Mouse (Mus musculus): ENCODE measurements at regions not wholly inside any gene's neighbourhood (a gene's known extent, or its start where the extent isn't known, plus 50 kb on each side); places are given as distances from the start of the nearest gene placed in this dataset.

GRCm38 (mm10) chr12:46138646-46139045, 680.1 kb downstream of the Nova1 start:
- no peak for DNase-seq

- DNase-seq, result no peak
Observed at GRCm38 (mm10) chr12:46125867-46126266, 692.9 kb downstream of the Nova1 start.

GRCm38 (mm10) chr12:46111352-46111751, 707.4 kb downstream of the Nova1 start:
- no peak for DNase-seq

DNA sequence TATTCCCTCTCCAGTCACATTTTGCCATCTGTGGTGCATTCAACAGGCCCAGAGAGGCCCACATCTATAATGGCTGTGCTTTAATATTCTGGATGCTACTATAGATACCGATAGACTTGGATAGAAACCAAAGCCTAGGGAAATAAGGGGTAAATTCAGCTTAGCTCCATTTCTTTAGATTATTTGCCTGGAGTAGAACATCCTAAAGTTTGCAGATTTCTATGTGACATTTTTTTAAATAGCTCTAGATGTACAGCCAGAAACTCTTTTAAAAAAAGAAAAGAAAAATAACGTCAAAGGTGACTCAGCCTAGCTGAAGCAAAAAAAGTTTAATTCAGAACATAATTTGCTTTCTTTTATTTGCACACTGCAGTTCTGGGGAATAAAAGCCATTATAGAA, 735.4 kb downstream of the Nova1 start:
- no peak for DNase-seq

DNA sequence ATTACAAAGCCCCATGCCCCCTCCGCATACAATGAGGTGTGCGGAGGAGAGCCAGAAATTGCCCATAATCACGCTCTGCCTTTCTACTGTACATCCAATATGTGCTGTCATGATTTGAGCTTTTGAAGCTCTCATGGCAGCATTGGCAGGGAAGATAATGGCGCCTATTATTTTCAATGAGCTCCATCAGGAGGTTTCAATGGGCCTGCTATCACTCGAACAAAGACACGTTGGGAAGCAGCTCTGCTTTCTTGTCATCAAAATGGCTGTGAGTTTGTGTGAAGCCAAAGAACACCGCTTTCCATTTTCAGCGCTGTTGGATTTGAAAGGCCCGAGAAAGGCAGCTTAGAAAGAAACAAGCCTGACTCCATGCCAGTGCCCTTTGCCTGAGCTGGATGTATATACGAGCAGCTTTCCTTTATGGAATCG, 742.9 kb downstream of the Nova1 start:
- no peak for DNase-seq

- no peak for DNase-seq
Observed at GRCm38 (mm10) chr12:46075355-46075754, 743.4 kb downstream of the Nova1 start.

GRCm38 (mm10) chr12:46066896-46067295, 751.8 kb downstream of the Nova1 start:
- no peak for DNase-seq

DNA sequence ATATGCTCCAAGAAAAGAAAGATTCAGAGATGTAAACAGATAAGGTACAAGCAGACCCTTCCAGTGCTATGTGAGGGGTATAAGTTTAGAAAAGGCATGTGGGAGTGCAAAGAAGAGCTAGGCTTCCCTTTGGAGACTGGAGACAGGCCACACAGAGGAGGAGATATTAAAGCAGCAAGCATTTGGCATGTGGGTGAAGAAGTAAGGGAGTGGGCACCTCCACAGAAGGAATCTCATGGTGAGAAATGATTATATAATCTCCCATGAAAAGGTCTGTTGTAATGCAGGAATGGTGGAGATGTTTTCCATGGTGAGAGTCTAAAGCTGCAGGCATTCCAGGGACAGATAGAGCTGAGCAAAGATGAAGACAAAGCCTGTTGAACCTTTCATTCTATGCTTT, 778.1 kb downstream of the Nova1 start:
- no peak for DNase-seq

DNA sequence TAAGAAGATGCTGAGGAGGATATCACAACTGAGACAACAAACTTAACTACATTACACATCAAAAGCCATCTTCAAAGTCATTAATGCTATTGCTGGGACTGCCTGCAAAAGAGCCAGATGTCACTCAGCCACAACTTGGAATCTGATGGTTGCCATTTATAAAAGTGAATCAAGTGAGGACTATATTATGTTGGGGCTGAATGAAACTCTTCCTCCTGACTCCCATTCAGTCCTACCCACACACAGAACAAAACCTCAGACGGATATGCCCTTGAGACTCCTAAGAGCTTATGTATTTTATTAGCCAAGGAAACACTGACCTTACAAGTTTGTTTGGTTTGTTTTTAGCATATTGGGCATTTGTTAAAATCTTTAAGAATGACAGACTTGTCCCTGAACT, 778.5 kb downstream of the Nova1 start:
- DNase-seq, result no peak

GRCm38 (mm10) chr12:46036540-46037094, 782.1 kb downstream of the Nova1 start:
- DNase-seq, result no peak

DNA sequence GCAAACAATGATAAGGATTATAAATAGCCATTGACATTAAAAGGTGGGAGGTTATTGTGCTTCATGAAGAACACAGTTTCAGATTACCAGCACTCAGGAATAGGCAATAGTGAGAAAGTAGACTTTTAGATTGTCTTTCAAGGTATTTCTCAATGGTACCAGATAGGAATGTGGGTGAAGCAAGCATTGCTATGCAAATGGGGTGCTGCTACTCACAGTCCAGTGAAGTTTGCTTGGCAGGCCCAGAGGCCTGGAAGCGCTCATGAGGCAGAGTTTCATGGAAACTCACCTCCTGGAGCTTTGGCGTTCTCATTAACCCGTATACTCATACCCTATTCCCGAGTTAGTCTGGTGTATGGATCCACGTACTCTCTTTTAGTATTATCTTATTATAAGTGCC, 793.5 kb downstream of the Nova1 start:
- no peak for DNase-seq

DNA sequence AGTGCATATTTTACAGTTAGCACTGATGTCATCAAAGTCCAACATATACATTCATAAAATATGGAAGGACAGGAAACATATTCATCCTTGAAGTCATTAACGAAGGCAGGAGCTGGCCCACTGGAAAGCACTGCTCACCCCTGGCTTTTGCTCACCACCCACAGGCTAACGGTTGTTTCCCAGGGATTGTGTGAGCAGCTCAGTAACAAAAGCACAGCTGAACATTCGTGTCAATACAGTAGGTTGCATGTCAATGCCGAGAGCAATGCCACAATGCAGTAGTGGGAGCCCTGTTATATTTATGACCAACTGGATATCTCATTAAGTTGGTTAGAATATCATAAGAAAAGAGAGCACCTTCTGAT, 797.2 kb downstream of the Nova1 start:
- DNase-seq, result no peak

GRCm38 (mm10) chr12:46020835-46021545, 797.7 kb downstream of the Nova1 start:
- no peak for DNase-seq

DNA sequence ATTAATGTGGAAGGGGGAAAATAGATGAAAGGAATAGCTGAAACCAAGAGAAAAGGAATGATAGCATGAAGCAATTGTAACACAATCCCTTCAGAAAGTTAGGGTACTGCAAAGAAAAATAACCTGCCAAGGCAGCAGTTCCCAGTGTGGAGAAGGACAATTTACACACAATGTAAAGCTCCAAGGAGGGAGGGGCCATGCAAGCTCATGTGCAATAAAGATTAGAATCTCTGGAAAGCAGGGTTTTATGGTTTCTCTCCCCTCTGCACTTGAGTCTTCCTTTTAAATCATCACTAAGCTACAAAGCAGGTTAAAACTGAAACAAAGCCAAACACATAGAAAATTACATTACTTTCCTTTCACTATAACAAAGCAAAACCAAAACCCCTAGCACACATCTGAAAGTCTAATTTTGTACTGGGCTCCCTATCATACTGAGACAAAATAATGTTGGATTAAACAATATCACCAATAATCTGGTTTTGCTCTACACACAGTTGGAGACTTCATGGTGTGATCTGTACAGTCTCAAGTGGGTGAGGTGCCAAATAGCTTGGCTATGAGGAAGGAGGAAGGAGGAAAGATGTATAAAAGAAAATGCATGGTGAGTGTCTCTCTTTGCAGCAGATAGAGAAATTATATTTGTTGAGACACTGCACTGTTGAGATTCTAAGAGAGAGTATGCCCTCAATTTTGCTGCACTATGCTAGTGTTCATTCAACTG, 840.9 kb downstream of the Nova1 start:
- DNase-seq, result no peak

- no peak for DNase-seq
Observed at GRCm38 (mm10) chr12:45975780-45976179, 842.9 kb downstream of the Nova1 start.

- DNase-seq, result no peak
Observed at GRCm38 (mm10) chr12:45970472-45970871, 848.3 kb downstream of the Nova1 start.

DNA sequence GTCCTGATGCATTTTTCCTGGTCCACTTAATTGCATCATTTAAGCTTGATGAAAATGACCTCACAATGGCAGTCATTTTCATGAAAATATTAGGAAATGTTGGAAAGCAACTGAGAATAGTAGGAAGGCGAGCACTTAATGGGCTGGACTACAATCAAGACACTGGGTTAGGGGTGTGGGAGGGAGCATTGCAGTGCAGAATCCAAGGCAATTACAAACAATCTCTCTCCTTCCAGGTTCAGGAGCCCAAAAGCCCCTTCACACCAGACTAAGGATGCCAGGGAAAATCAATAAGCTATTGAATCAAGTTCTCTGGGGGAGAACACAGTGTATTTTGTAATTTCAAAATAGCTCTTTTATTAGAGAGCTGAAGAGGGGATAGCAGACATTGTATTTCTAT, 848.8 kb downstream of the Nova1 start:
- no peak for DNase-seq

DNA sequence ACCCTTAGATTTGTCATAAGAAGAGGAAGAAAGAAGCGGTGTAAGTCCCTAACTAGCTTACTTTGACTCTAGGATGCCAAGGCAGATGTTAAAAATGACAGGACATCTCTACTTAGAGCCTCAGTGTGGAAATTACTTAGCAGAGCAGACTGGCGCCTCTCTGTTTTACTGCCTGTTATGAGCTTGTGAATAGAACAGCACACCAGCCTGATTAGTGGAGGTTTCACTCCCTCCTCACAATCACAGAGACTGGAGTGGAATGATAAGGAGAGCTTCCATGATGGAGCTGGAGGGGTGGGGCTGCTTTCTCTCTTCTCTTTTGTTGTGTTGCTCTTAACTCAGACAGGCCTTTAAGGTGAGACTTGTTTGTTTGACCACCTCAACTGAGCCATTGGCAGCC, 871.8 kb downstream of the Nova1 start:
- DNase-seq, result no peak

- DNase-seq, result no peak
Observed at GRCm38 (mm10) chr12:45944464-45944863, 870.0 kb upstream of the Stxbp6 start.

DNA sequence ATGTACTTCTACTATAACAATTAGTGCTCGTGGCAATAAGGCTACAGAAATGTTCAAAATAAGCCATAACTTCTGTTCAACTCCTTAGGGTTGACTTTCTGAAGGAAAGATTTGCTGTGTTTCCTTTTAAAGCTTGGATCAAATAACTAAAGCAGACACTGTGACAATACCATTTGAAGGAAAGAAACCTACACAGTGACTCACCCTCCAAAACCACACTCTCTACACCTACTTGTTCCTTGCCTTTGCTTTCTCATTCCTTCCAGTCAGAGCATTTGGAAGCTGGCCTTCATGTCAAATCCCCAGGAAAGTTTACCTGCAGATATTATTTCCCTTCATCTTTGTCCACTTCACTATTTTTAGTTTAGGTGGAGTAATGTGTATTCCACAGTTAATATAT, 867.9 kb upstream of the Stxbp6 start:
- DNase-seq, result no peak

GRCm38 (mm10) chr12:45933388-45933787, 858.9 kb upstream of the Stxbp6 start:
- no peak for DNase-seq

DNA sequence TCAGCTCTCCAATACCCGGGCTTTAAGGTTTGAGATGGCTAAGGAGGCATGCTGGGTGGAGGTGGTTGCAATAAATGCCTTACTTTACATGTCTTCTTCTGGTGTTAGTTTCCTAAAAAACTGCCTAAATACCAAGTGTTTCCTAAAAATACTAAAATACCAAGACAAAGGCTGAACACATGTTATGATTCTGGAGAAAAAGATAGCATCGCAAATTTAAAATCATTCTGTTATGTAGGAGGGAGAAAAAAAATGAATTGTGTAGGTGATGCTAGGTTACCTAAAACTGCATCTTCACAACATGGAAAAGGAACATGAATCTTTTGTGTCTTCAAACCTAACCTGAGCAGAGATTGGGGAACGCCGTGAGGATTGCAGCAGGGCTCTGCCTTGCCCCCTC, 857.7 kb upstream of the Stxbp6 start:
- DNase-seq, result no peak

DNA sequence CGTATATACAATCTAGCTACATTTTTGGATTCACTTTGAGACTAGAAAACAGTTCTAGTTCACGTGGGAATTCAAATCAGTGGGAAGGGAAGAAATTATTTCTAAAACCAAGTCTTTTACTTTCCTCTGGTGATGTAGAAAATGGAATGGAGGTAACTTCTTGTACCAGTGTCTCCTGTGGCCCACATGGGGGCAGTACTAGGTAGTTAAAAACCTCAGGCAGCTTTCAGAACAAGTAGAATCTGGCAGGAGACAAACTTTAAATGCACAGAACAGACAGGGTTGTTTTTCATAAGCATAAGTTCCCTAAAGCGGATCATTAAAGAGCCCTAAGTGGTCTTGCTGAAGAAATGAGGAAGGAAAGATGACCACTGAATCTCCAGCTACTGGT, 855.2 kb upstream of the Stxbp6 start:
- DNase-seq, result peak; percentile 12 to 18

DNA sequence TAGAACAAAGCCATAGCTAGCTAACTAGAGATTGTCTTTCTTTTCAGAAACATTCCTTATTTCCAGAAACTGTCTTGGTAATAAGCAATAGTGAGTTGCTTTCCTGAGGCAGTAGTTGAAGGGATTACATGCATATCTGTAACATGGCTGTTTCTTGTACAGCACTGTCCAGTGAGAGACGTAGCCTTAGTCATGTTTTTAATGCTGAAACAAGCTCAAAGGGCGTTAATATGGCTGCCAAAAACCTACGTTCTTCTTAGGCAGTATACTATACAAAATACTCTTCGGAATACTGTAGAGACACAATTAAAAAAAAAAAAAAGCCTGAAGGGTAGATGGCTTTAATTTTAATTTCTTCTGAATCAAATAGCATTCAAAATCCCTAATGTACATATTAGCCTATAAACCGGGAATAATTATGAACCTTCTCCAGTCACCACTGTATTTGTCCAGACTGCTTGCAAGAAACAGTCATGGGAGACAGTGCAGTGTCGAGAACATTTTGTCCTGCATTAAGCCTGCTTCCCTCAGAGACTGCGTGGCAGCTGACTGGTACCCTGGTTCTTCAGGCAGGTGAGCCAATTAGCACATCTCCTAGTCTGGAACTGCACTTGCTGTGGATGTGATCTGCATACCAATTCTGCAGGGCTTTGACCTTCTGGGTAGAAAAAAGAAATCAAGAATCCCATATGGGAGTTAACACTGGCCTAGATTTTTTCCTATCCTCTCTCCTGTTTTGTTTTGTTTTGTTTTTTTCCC, 854.7 kb upstream of the Stxbp6 start:
- peak; percentile 3 to 8 for DNase-seq
